Mouse (Mus musculus): ENCODE data around the gene Padi6.

- peak; percentile 39; the same call in 1 of the 2 replicates for TF ChIP-seq CTCF (IDR thresholded peaks at IDR 0.05; ENCODE audit: extremely low read depth, insufficient read depth, low read length)
- TF ChIP-seq POLR2A (IDR thresholded peaks at IDR 0.05; ENCODE audit: extremely low read depth, insufficient read depth, low read length), result no peak
These were observed 20.7 kb upstream of the Padi6 start for GRCm38 (mm10) chr4:140763158-140763557.
